Mouse (Mus musculus) adrenal gland, postnatal 14 days (tissue): ENCODE measurements at regions not wholly inside any gene's neighbourhood (a gene's known extent, or its start where the extent isn't known, plus 50 kb on each side); places are given as distances from the start of the nearest gene placed in this dataset.
A peak's percentile ranks its signal among the peaks of the same experiment; 100 is the strongest.

ENCODE experiments used
- DNase-seq: peaks from one replicate; pipeline ENCODE4 v3.0.0; 2021; ENCODE audit warnings: mixed read lengths
- microRNA-seq, 2 experiments: library from miRNA; unstranded; fragments of <30 nt; microRNA quantifications; one replicate each; pipeline ENCODE4 v1.2.0; 2021

GRCm38 (mm10) chrX:105346420-105346819 is 153.2 kb upstream of the Cypt2 start:
- no peak for DNase-seq

GRCm38 (mm10) chrX:105366284-105366683 is 133.3 kb upstream of the Cypt2 start:
- DNase-seq, result no peak

- no peak for DNase-seq
Observed at GRCm38 (mm10) chrX:105367979-105368378, 131.6 kb upstream of the Cypt2 start.

- DNase-seq, result no peak
Observed at GRCm38 (mm10) chrX:105390506-105390905, 109.1 kb upstream of the Cypt2 start.

- DNase-seq, result no peak
Observed at GRCm38 (mm10) chrX:105391029-105391428, 108.5 kb upstream of the Cypt2 start.

GRCm38 (mm10) chrX:105391680-105392462 is 107.7 kb upstream of the Cypt2 start:
- no peak for DNase-seq

- peak; percentile 5 for DNase-seq
Observed at GRCm38 (mm10) chrX:105393259-105393658, 106.3 kb upstream of the Cypt2 start.

- DNase-seq, result no peak
Observed at GRCm38 (mm10) chrX:105413351-105413750, 86.2 kb upstream of the Cypt2 start.

- DNase-seq, result peak; percentile 27
Observed at GRCm38 (mm10) chrX:105420976-105421375, 78.6 kb upstream of the Cypt2 start.

Small RNA genes lying in the stretch of these regions (microRNA-seq; reads per million reads assigned to microRNA genes)
- gene Mir325, result 9.5 to 23.5 reads per million in 2 experiments
